Comparison of ENCODE assay signal across 8 mouse cellular contexts in the genomic region with DNA sequence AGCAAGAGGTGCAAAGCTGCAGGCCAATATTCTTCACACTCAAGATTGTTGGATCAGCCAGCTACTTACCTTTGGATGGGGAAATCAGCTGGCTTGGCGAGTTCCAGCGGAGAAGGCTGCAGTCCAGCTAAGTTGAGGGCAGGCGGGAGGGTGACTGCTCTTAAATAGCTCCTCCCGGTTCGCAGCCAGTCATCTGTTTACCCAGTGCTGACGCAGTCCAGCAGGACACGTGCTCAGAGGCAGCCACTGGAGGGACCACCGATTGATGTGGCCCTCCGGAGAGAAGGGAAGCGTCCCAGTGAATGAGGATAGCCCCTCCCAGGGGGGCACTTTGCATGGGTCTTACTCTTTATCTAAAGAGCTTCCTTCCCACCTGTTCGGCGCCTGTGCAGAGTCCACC. TPM values are rescaled to one million over a fixed set of nuclear protein-coding genes. Genes with fewer than 3 reads are reported as not detected.
DNase-seq lines count a peak whose midpoint lies in the region; ATAC-seq and TF ChIP-seq lines count a peak whose summit lies in the region.

Cck (minus strand) TSS at position 166 of the 400 bp plus-strand sequence.

- TF ChIP-seq EP300 in lung, postnatal 0 days (IDR thresholded peaks at IDR 0.05), result no peak

- no peaks in the 10 kb centered on the region for H3K36me3 ChIP-seq in lung, postnatal 0 days (ENCODE audit: insufficient read depth, low read length)

- no peak within 1 kb of the TSS for H3K27ac ChIP-seq in lung, postnatal 0 days (ENCODE audit: low read length)

- no peak within 1 kb of the TSS for H3K4me2 ChIP-seq in lung, postnatal 0 days (replicated peaks; ENCODE audit: low read depth, low read length)

- H3K4me1 ChIP-seq in lung, postnatal 0 days (ENCODE audit: insufficient read depth, low read depth, low read length), result no peaks in the 10 kb centered on the region

- 1% methylated on average over 12 of the region's 12 CpGs for WGBS in lung, postnatal 0 days

- no peak within 1 kb of the TSS for H3K9ac ChIP-seq in lung, postnatal 0 days (replicated peaks; ENCODE audit: low read depth)

- H3K9me3 ChIP-seq in lung, postnatal 0 days (ENCODE audit: low read length), result no peaks in the 10 kb centered on the region

- DNase-seq in embryo, embryonic 9.5 days (ENCODE audit: extremely low spot score), result peak; percentile 58
- DNase-seq in layer of hippocampus, adult 9-11 months, result peak; percentile 64
- DNase-seq in lung, postnatal 0 days (ENCODE audit: low spot score), result peak; percentile 82
- DNase-seq in right cerebral cortex, postnatal 25 days, result peak; percentile 80
- DNase-seq in thymus, postnatal 4 days, result no peak
- no peak for DNase-seq in thymus, postnatal 0 days (ENCODE audit: low spot score)

- H3K4me3 ChIP-seq in lung, postnatal 0 days (ENCODE audit: low read depth, low read length), result no peak within 1 kb of the TSS

- H3K27me3 ChIP-seq in lung, postnatal 0 days (replicated peaks; ENCODE audit: insufficient read depth, low read length), result peaks cover 26% of the 10 kb centered on the region

- ATAC-seq in frontal cortex, adult (ENCODE audit: low TSS enrichment), result peak; percentile 71
- ATAC-seq in hematopoietic stem cell, adult 5-6 weeks (replicated peaks in 1 of 2; ENCODE audit: insufficient read depth in 1 of 2, low FRiP score in 2 of 2, low TSS enrichment in 1 of 2, low read depth in 1 of 2, poor library complexity in 2 of 2, severe bottlenecking in 2 of 2), result peak; percentile 23 to 56; a peak in 2 of 4 replicates
- ATAC-seq in lung, postnatal 0 days, result peak; percentile 87

- TF ChIP-seq CTCF in lung, postnatal 0 days (IDR thresholded peaks at IDR 0.05), result no peak

RNA-seq across cellular contexts. Expression of gene Cck, which starts in this region (rescaled TPM):
- not detected in 2 replicates for total RNA-seq in hematopoietic stem cell, adult 5-6 weeks (2017)
- 0.23 TPM in 1 of 2 replicates, not detected in the other for polyA plus RNA-seq in lung, postnatal 0 days (2015; fragmentation: Nextera tagmentation; extraction: Ambion mirVana)
- 4.3 and 4.6 TPM in 2 replicates for polyA plus RNA-seq in thymus, postnatal 0 days (2015; fragmentation: Nextera tagmentation; extraction: Ambion mirVana)

Comparison
In these comparisons a context has a peak if more than half of its experiments do, and no peak if none do; other contexts are left out.
1. Peak in ATAC-seq in hematopoietic stem cell, adult 5-6 weeks; RNA of the gene not detected or under 1 TPM.
2. Peak in DNase-seq and ATAC-seq in lung, postnatal 0 days; RNA of the gene not detected or under 1 TPM.
3. DNase-seq: peak in embryo, embryonic 9.5 days (single experiment), layer of hippocampus, adult 9-11 months (single experiment) and right cerebral cortex, postnatal 25 days (single experiment); none in thymus, postnatal 4 days (single experiment) and thymus, postnatal 0 days (single experiment).
4. Peak in every context shown above with its lines, with median percentiles within 50 percentile points of each other: ATAC-seq.